Mouse (Mus musculus) lung, postnatal 0 days (tissue): ENCODE results near the gene Phpt1.

Experiments
- CTCF ChIP-seq: IDR thresholded peaks from 2 replicates; pipeline ENCODE4 v1.5.1; 2016; ENCODE audit warnings: antibody characterized with exemption, mild to moderate bottlenecking
- EP300 ChIP-seq: IDR thresholded peaks from 2 replicates; pipeline ENCODE4 v1.6.1; 2016; ENCODE audit warnings: antibody characterized with exemption, mild to moderate bottlenecking, control low read depth

- TF ChIP-seq CTCF (no peak), EP300 (no peak)
Measured at GRCm38 (mm10) chr2:25607761-25608622, 33.0 kb upstream of the Phpt1 start, which contains the start of gene Rabl6.
